Mouse (Mus musculus) mesoderm, embryonic 11.5 days (tissue): ENCODE measurements at regions not wholly inside any gene's neighbourhood (a gene's known extent, or its start where the extent isn't known, plus 50 kb on each side); places are given as distances from the start of the nearest gene placed in this dataset.

Source experiments
- DNase-seq: peaks from one replicate; pipeline ENCODE4 v3.0.0-alpha.2; 2012; ENCODE audit warnings: low read depth, low spot score

- DNase-seq: no peak
Measured at GRCm38 (mm10) chr3:49520088-49520487, 237.0 kb downstream of the Pcdh18 start.

GRCm38 (mm10) chr3:49504581-49504980, 252.5 kb downstream of the Pcdh18 start:
- no peak for DNase-seq

- DNase-seq: peak; percentile 60
Measured at GRCm38 (mm10) chr3:49502351-49502750, 254.8 kb downstream of the Pcdh18 start.

- peak; percentile 51 for DNase-seq
Measured at GRCm38 (mm10) chr3:49485105-49485504, 272.0 kb downstream of the Pcdh18 start.
